Mouse (Mus musculus) cerebellum, postnatal 36 days (tissue): ENCODE data around the gene Cnn3.

Experiments
- DNase-seq, 2 experiments: peaks; one replicate each; pipeline ENCODE4 v3.0.0; 2021 to 2022; ENCODE audit warnings: mixed read lengths in 2 of 2

Gene Cnn3

DNA sequence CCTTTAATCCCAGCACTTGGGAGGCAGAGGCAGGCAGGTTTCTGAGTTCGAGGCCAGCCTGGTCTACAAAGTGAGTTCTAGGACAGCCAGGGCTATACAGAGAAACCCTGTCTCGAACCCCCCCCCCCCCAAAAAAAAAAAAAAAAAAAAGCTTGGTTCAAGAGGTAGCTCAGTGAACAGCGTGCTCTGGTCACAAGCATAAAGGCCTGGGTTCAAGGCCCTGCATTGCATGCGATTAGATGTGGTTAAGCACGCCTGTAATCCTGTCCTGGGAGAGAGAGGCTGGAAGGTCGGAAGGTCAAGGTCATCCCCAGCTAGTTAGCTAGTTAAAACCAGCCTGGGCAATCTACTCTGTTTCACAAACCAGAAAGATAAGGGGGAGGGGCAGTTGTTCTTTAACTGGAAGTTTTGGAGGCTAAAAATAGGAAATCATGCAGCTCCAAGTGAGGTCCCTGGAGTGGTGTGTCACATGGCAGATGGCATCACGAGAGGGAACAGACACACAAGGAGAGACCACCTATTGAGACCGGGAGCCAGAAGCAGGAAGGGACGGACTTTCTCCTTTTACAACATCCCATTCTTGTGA lies 7.4 kb upstream of the Cnn3 start:
- DNase-seq, result no peak

DNA sequence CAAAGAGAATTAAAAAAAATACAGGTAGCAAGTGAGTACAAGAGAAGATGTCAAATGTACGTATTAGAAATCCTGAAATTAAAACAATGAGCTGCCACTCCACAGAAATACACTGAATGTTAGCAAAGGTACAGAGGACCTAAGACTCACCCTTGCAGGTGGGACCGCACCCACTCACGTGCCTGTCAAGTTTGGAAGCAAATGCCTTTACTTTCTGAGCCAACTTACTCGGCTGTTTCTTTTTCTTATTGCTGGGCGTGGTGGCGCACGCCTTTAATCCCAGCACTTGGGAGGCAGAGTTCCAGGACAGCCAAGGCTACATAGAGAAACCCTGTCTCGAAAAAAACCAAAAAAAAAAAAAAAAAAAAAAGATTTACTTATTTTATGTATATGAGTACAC lies 3.9 kb upstream of the Cnn3 start:
- no peak for DNase-seq

- DNase-seq, result peak; percentile 41 to 59
These were observed 573 bp downstream of the Cnn3 start for GRCm38 (mm10) chr3:121426621-121427519.

- DNase-seq, result peak; percentile 29 to 32
These were observed 1.2 kb downstream of the Cnn3 start for GRCm38 (mm10) chr3:121427520-121427908.

DNA sequence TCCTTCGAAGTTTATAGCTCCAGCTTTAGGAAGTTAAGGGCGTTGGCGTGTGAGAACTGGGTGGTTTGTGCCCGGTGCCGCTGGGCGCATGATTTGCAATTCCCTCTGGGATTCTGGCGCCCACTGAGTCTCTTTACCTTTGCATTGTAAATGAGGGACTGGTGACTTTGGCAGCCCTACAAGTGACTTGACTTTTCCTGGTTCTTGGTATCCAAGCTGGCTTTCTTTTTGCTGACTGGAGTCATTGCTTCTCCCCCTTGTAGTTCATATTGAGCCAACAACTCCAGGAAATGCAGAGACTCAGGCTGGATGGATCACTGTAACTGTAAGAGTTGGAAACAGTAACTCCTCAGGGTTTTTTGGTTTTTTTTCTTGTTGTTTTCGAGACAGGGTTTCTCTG lies 1.9 kb downstream of the Cnn3 start:
- DNase-seq, result no peak

GRCm38 (mm10) chr3:121428696-121429259 lies 2.5 kb downstream of the Cnn3 start:
- no peak for DNase-seq

GRCm38 (mm10) chr3:121429469-121429868 lies 3.2 kb downstream of the Cnn3 start:
- DNase-seq, result no peak

DNA sequence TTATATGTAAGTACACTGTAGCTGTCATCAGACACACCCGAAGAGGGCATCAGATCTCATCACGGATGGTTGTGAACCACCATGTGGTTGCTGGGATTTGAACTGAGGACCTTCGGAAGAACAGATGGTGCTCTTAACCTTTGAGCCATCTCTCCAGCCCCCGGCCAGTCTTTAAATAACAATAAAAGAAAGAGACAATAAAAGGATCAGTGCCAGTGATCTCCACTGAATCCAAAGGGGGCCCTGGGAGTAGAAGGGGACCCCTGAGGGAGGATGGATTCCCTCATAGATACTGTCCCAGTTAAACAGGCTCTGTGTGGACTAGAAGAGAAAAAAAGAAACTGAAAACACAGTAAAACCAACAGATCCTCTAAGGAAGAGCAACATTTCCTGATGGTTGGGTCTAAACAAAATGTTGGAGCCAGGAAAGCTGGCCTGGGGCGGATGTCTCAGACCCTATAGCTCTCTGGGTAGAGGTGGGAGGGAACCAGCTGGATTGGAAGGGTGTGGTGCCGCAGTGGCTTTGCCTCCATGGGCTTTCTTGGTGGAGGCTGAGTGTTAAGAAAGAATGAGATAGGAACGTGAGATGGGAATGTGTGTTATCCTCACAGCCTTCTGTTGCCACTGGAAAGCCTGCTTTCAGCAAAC lies 4.1 kb downstream of the Cnn3 start:
- DNase-seq, result no peak

- DNase-seq, result no peak
These were observed 7.1 kb downstream of the Cnn3 start for GRCm38 (mm10) chr3:121433359-121433758.

GRCm38 (mm10) chr3:121433968-121434533 lies 7.8 kb downstream of the Cnn3 start:
- DNase-seq, result no peak

DNA sequence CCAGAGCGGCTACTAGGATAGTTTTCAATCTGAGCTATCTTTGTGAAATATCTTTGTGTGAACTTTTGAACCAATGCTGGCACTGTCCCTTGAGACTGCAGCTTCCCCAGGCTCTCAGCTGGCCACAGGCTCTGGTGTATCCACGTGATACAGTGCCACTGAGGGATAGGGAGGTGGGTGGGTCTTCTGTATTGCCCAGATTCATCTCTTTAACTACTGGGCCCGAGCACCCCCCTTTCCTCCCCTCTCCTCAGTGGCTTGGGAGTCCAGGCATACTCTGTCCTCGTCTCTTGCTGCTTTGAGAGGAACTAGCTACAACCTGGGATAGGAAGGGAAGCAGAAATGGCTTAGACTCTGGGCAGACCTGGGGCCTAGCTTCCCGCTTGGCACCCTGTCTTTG lies 9.0 kb downstream of the Cnn3 start:
- no peak for DNase-seq

- no peak for DNase-seq
These were observed 10.8 kb downstream of the Cnn3 start for GRCm38 (mm10) chr3:121437070-121437469.

- DNase-seq, result no peak
These were observed 11.7 kb downstream of the Cnn3 start for GRCm38 (mm10) chr3:121437996-121438395.

DNA sequence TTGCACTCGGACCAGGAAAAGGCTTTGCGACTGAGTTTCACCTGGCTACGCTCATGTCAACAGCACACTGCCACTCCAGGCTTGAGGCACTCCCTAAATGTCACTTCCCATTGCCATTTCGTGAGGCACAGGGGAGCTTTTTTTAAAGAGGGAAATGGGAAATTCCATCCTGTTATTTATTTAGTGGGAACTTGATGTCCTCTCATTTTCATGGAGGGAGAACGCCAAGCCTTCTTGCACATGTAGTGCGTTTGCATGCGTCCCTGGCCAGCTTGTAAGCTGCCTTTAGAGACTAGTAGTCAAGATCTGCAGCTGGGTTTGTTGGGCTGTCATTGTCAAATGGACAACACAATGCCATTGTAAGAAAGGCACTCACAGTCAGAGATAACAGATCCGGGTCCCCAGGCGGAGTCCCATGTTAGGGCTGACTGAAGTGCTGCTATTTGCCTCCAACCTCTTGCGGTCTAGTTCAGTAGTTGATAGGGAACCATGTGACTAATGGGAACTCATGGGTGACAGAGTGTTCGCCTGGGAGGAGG lies 13.4 kb downstream of the Cnn3 start:
- DNase-seq, result no peak

- no peak for DNase-seq
These were observed 15.2 kb downstream of the Cnn3 start for GRCm38 (mm10) chr3:121441504-121441903.

DNA sequence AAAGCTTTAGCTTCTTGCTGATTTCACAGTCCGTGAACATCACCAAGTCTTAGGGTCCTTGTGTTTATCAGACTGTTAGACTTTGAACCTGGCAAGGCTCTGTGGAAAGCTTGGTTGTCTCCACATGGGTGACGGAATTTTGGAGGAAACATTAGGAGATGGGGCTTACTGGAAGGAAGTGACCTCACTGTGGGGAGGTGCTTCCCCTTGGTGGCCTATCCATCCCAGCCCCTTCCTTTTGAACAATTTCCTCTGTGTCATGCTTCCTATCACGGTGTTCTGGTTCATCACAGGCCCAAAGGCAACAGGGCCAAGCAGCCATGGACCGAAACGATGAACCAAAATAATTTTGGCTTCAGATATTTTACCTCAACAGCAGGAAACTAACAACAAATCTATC lies 16.0 kb downstream of the Cnn3 start:
- no peak for DNase-seq

- DNase-seq, result no peak
These were observed 17.6 kb downstream of the Cnn3 start for GRCm38 (mm10) chr3:121443861-121444271.

- DNase-seq, result no peak
These were observed 18.1 kb downstream of the Cnn3 start for GRCm38 (mm10) chr3:121444414-121444813.

DNA sequence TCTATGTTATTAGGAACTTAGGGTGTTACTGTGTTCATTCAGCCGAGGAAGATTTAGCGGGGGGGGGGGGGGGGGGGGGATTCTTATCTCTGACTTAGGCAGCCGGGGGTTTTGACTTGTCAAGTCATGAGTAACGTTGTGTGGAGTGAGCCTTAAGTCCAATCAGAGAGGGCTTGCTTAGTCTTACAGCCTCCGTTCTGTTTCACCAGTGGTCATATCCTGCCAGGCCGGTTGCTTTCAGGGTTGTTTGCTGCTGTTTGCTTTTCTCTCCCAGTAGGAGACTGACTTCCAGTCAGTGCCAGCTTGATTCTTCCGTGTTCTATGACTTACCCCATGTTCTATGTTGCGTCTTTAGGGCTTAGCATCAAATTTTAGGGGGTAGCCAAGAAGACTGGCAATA lies 20.2 kb downstream of the Cnn3 start:
- no peak for DNase-seq

DNA sequence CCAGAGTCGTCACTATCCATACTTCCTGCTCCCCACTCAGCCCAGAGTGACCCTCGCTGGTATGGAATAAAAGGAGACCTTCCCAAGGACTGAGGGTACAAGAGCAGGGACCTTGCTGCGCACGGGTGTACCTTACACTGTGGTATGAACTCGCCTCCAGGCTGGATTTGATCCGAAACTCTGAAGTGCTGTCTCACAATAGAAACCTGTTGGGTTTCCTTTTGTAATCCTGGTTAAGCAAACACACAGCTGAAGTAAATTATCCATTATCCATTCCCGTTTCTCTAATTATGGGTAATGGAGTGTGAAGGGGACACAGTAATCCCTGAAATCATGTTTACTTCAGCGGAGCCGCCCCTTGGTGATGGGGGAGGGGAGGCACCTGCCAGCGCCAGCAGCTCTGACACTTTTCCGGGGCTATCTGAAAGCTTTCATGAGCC lies 21.8 kb downstream of the Cnn3 start:
- no peak for DNase-seq

DNA sequence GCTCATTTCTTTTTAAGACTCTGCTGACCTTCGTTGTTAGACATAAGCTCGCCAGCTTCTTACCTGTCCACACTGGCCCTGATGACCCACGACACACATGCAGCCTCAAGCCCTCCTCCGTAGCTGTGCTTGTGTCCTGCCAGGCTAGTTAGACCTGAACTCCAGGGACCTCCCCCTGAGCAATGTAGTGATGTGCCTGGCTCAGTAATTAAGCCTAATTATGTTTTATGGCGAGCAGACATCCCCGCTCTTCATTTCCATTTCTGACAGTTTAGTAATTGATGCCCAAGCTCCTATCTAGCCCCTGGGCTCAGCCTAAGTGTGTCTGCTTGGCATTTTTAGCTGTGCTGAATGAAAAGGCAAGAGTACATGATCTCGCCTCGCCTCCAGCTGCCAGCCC lies 22.3 kb downstream of the Cnn3 start:
- no peak for DNase-seq

DNA sequence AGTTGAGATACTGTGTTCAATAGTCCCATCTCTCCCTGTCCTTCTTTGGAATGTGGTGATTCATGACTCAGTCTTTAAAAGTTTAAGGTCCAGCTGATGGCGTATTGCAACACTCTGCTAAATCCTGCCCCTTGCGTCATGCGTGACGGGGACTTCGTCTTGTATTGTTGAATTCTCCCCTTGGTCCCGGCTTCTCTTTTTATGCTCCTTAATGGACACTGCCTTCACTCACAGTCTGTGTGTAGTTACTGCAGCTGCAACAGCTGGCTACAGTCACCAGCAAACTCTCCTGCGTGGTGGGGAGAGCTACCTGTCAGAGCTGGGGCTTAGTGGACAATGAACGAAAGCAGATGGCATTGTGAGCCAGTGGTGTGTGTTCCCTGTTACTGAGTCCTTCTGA lies 23.2 kb downstream of the Cnn3 start:
- DNase-seq, result no peak

- DNase-seq, result no peak
These were observed 25.1 kb downstream of the Cnn3 start for GRCm38 (mm10) chr3:121451404-121451803.
